Mouse (Mus musculus) kidney, embryonic 16.5 days (tissue): ENCODE data around the gene Astn2. TPM values are rescaled to one million over a fixed set of nuclear protein-coding genes. Genes with fewer than 3 reads are reported as not detected.
A peak's percentile ranks its signal among the peaks of the same experiment; 100 is the strongest.
"Not testable (repeated sequence)": the region's sequence is repeated elsewhere in the genome, so short reads cannot be mapped to it uniquely, and the experiment has no call there.

Experiments
- ATAC-seq: fragments of 200-750 bp; cut with Nextera tagmentation; 2 replicates; pipeline ENCODE4 v1.8.0; 2017; ENCODE audit warnings: moderate TSS enrichment; ENCODE audit not compliant: low FRiP score, low TSS enrichment
- H3K27ac ChIP-seq: fragments of 300-500 bp; sonication (generic); 2 replicates; pipeline ENCODE4 v1.5.1; 2014; ENCODE audit warnings: low read length
- H3K27me3 ChIP-seq: fragments of 300-500 bp; sonication (generic); 2 replicates; pipeline ENCODE4 v1.6.1; 2014; ENCODE audit warnings: low read length, control low read depth, mixed read lengths; ENCODE audit not compliant: insufficient read depth
- H3K36me3 ChIP-seq: fragments of 300-500 bp; sonication (generic); 2 replicates; pipeline ENCODE4 v1.6.1; 2014; ENCODE audit warnings: low read length, control low read depth, mixed read lengths; ENCODE audit not compliant: insufficient read depth
- H3K4me1 ChIP-seq: fragments of 300-500 bp; sonication (generic); 2 replicates; pipeline ENCODE4 v1.6.1; 2014; ENCODE audit warnings: low read length, control low read depth, mixed read lengths; ENCODE audit not compliant: insufficient read depth
- H3K4me2 ChIP-seq: fragments of 300-500 bp; sonication (generic); replicated peaks from 2 replicates; pipeline ENCODE4 v1.6.1; 2014; ENCODE audit warnings: low read depth, low read length
- H3K4me3 ChIP-seq: fragments of 300-500 bp; sonication (generic); 2 replicates; pipeline ENCODE4 v1.5.1; 2014; ENCODE audit warnings: mild to moderate bottlenecking, low read length
- H3K9ac ChIP-seq: fragments of 300-500 bp; sonication (generic); replicated peaks from 2 replicates; pipeline ENCODE4 v1.6.1; 2014; ENCODE audit warnings: low read length
- H3K9me3 ChIP-seq: fragments of 300-500 bp; sonication (generic); 2 replicates; pipeline ENCODE4 v1.6.1; 2016; ENCODE audit warnings: low read length, control low read depth
- WGBS: fragments of 180-500 bp; shearing (Covaris S2); extraction: QIAGEN DNeasy Blood & Tissue Kit; methylation state at CpG from one replicate; pipeline ENCODE4 v1.1.7; 2014; 5-methylcytosine and 5-hydroxymethylcytosine counted together
- polyA plus RNA-seq: library from polyadenylated mRNA; unstranded; fragments of >200 nt; fragmentation: Nextera tagmentation; extraction: Ambion mirVana; gene quantifications from 2 replicates; pipeline ENCODE4 v1.2.1, GENCODE M21; 2015

Astn2 gene
- polyA plus RNA-seq, 1 experiment from 2014 or later: 0.11 TPM

DNA sequence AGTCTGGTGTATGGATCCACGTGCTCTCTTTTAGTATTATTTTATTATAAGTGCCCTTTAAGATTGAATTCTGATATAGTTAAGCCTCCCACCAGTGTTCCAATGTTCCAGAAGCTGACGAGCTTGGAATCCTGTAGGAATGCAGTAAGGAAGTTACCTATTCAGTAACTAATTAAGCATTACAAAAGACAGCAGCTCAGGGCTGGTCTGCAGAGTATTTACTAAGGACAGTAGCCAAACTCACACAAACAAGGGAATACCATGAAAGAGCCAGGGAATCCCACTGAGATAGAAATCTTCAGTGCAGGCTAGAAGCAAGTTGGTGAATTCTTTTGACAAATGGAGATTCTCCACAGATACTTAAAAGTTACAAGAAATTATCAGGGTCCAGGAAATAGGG is 724.6 kb downstream of the Astn2 start:
- not testable (repeated sequence) for H3K9me3 ChIP-seq, H3K27ac ChIP-seq, H3K9ac ChIP-seq, H3K4me3 ChIP-seq, H3K4me2 ChIP-seq, ATAC-seq, H3K36me3 ChIP-seq, H3K4me1 ChIP-seq, H3K27me3 ChIP-seq
- 63% methylated on average over 2 of the region's 2 CpGs for WGBS

DNA sequence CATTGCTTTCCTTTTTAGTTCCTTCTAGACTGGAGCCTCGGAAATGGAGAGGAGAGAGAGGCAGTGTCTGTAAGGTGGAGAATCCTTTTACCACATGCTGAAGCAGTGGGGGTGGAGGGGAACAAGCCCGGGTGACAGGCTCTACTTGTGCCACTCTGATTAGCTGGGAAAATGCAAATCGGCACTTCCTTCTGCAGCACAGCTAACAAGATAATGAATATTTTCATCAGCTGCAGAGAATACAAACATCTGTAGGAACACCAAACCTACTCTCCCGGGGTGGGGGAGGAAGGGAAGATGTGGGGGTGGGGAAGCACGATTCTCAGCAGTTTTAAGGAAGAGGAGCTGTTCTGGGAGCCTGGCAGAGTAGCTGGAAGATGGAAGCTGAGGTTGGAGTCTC is 725.5 kb downstream of the Astn2 start:
- H3K27me3 ChIP-seq: no peaks in the 10 kb centered on the region
- no peaks in the 10 kb centered on the region for H3K36me3 ChIP-seq
- no peak overlapping the region for H3K9ac ChIP-seq
- WGBS: 31% methylated on average over 5 of the region's 5 CpGs
- H3K4me1 ChIP-seq: no peaks in the 10 kb centered on the region
- H3K9me3 ChIP-seq: no peaks in the 10 kb centered on the region
- ATAC-seq: no peak
- H3K4me2 ChIP-seq: no peak overlapping the region
- no peak overlapping the region for H3K4me3 ChIP-seq
- no peak overlapping the region for H3K27ac ChIP-seq

DNA sequence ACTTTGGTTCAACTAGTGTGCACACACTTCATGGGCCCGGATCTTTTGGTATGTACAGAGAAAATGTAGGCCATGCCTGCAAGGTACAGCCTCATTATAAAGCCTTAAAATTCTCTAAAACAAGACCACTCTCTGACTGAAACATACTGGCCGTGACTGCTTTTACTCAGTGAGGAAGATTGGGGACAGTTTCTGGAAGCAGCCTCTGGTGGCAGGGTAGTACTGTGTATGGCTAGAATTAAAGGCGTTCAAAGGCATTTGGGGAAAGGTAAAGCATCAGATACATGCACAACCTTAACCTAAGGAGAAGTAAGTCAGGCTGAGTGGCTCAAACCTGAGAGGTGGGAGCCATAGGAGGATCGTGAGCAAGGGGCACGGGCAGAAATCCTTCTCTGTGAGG is 725.9 kb downstream of the Astn2 start:
- no peak overlapping the region for H3K4me2 ChIP-seq
- no peaks in the 10 kb centered on the region for H3K4me1 ChIP-seq
- no peak overlapping the region for H3K4me3 ChIP-seq
- H3K9ac ChIP-seq: no peak overlapping the region
- no peak overlapping the region for H3K27ac ChIP-seq
- ATAC-seq: no peak
- WGBS: 70% methylated on average over 5 of the region's 5 CpGs
- H3K9me3 ChIP-seq: no peaks in the 10 kb centered on the region
- no peaks in the 10 kb centered on the region for H3K27me3 ChIP-seq
- H3K36me3 ChIP-seq: no peaks in the 10 kb centered on the region

DNA sequence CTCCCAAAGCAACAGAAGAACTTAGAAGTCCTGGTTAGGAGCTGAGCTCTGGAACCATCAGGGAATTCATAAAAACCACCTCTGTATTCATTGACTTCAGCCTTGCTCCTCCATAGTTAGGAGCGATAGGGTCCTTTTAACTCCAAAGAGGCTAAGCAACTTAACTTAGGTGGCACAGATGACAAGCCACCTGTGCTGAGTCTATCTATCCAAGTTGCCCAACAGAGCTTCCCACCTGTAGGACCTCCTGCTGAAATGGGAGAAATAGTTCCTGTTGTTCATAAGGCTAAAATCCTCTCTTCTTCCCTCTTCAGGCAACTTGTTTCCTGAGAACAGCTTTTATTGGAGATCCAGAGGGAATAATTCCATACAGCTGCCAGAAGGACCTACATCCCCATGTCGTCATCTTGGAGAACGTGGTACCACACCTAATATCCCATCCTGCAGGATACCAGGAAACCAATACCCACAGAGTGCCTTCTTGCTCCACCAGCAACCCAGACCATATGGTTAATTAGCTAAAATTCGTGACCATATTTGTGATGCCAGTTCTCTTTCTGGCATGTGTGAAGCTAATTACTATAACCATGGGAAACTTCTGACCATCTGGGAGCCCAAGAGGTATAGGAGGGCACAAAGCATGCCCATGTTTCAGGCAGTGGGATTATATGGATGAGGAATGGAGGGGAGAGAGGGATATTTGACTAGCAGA is 730.0 kb downstream of the Astn2 start:
- H3K4me3 ChIP-seq: no peak overlapping the region
- 95% methylated on average over 4 of the region's 4 CpGs for WGBS
- H3K27me3 ChIP-seq: no peaks in the 10 kb centered on the region

DNA sequence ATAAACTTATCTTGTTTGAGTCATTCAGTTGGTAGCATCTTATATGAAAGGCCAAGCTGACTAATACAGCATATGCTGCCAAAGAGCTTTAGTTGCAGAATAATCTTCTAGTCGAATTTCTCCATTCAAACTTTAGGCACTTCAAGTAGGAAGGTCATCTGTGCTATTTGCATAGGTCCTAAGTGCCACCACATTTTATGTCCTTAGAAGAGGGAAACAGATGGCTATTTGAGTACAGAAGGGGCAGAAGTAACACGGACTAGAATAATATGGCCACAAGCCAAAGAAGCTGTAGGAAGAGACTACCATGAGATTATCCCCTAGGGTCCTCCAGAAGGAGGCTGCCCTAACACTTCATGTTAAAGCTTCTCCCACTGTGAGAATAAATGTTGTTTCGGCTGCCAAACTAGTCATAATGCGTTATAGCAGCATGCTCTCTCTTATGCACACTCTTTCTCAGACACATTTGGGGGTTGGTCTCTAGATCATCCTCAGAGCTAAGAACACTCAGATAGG is 730.9 kb downstream of the Astn2 start:
- Histone ChIP-seq H3K4me3 (no peak overlapping the region), H3K27ac (no peak overlapping the region), H3K4me1 (no peaks in the 10 kb centered on the region), H3K4me2 (no peak overlapping the region), H3K9me3 (no peaks in the 10 kb centered on the region), H3K9ac (no peak overlapping the region), H3K27me3 (no peaks in the 10 kb centered on the region), H3K36me3 (no peaks in the 10 kb centered on the region)
- ATAC-seq: no peak
- WGBS: 70% methylated on average over 4 of the region's 4 CpGs

More for the DNA sequence above, 730.0 kb downstream of the Astn2 start:
- no peak for ATAC-seq
- Histone ChIP-seq H3K4me1 (no peaks in the 10 kb centered on the region), H3K27ac (no peak overlapping the region), H3K36me3 (no peaks in the 10 kb centered on the region), H3K9ac (no peak overlapping the region), H3K9me3 (no peaks in the 10 kb centered on the region), H3K4me2 (no peak overlapping the region)

DNA sequence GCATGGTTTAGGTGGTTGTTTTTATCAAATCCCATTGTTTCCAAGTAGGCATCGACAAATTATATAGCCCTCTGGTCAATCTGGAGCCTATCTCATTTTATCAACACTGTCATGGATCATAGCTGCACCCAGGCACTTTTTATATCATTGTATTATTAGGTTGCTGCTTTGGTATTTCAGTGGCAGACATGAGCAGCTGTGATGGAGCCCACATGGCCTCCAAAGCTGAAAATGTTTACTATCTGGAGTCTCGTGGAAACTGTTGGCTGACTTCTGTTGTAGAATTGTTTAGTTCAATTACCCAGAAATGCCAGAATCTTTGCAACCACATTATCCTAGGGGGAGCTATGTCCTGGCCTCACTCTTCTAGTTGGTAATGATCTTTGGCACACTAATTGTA is 732.1 kb downstream of the Astn2 start:
- no peak for ATAC-seq
- H3K9me3 ChIP-seq: no peaks in the 10 kb centered on the region
- no peak overlapping the region for H3K27ac ChIP-seq

DNA sequence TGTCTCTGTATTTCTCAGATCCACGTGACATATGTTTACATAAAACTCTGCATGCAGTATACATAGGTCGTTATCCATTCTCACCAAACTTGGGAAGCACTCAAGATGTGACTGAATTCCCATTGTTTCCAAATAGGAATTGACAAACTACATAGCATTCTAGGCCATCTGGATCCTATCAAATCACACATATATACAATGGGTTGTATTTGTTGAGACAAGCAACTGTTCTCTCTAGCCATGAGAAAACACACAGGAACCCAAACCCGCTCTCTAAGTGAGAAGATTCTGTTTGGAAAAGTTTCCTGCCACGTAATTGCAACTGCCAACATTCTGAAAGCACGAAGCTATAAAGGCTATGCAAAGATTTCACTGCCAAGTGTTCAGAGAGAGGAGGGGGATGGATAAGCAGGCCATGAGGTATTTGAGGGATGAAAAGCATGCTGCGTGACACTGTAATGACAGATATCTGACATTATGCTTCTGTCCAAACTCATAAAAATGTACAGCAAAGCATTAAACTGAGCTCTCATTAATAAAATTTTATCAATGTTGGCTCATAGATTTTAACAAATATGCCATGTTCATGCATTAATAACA is 732.7 kb downstream of the Astn2 start:
- no peaks in the 10 kb centered on the region for H3K27me3 ChIP-seq
- H3K27ac ChIP-seq: no peak overlapping the region
- no peaks in the 10 kb centered on the region for H3K36me3 ChIP-seq
- no peak overlapping the region for H3K4me2 ChIP-seq
- H3K4me3 ChIP-seq: no peak overlapping the region
- ATAC-seq: no peak
- H3K9me3 ChIP-seq: no peaks in the 10 kb centered on the region
- no peaks in the 10 kb centered on the region for H3K4me1 ChIP-seq
- WGBS: 62% methylated on average over 6 of the region's 6 CpGs
- no peak overlapping the region for H3K9ac ChIP-seq

More for the DNA sequence above, 732.1 kb downstream of the Astn2 start:
- H3K4me2 ChIP-seq: no peak overlapping the region
- H3K36me3 ChIP-seq: no peaks in the 10 kb centered on the region
- no peak overlapping the region for H3K4me3 ChIP-seq
- no peaks in the 10 kb centered on the region for H3K27me3 ChIP-seq
- H3K9ac ChIP-seq: no peak overlapping the region
- 57% methylated on average over 2 of the region's 2 CpGs for WGBS
- no peaks in the 10 kb centered on the region for H3K4me1 ChIP-seq

DNA sequence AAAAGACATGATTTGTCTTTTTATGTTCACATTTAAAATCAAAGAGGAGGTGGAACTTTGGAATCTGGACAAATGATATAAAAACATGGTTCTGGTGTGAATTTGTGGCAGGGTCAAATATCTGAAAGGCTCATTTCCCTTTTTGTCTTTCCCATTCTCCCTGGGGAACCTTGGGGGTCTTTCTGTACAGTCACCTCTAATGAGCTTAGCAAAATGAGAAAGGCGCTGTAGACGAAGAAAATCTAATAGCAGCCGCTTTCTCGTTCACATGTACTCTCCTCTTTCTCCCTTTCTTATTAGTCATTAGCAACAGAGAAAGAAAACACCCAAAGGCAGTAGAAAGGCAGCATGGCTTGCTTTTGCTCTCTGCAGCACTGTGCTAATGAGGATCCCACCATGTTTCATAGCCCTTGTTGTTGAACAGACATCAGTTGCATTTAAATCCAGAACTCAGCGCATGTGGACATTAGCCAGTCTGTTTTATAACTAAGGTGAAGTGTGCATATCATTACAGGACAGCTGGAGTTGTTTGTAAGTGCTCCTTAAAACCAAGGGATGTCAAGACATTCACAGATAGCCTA is 737.3 kb downstream of the Astn2 start:
- Histone ChIP-seq H3K4me2 (no peak overlapping the region), H3K36me3 (no peaks in the 10 kb centered on the region), H3K9me3 (no peaks in the 10 kb centered on the region), H3K4me3 (no peak overlapping the region), H3K27ac (no peak overlapping the region), H3K9ac (no peak overlapping the region), H3K27me3 (no peaks in the 10 kb centered on the region), H3K4me1 (no peaks in the 10 kb centered on the region)
- ATAC-seq: no peak
- WGBS: 77% methylated on average over 5 of the region's 5 CpGs

DNA sequence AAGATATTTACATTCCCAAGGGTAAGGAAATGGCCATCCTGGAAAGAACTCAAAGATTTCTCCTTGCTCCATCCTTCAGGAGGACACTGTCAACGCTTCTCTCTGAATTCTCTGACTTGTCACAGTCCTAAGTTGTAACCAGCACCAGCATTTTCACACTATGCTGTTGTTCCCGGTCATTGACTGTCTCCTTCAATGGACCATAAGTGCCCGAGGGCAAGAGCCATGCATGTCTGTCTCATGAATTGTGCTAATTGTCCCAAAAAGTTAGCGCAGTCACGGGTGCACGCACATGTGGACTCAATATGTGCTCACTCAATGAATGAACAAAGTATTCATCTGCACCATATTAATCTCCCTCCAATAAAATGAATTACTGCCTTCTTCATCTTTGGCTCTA is 741.2 kb downstream of the Astn2 start:
- Histone ChIP-seq H3K36me3 (no peaks in the 10 kb centered on the region), H3K4me2 (no peak overlapping the region), H3K4me1 (no peaks in the 10 kb centered on the region), H3K27me3 (no peaks in the 10 kb centered on the region), H3K9ac (no peak overlapping the region), H3K27ac (no peak overlapping the region), H3K9me3 (no peaks in the 10 kb centered on the region), H3K4me3 (no peak overlapping the region)
- 71% methylated on average over 6 of the region's 6 CpGs for WGBS
- no peak for ATAC-seq

DNA sequence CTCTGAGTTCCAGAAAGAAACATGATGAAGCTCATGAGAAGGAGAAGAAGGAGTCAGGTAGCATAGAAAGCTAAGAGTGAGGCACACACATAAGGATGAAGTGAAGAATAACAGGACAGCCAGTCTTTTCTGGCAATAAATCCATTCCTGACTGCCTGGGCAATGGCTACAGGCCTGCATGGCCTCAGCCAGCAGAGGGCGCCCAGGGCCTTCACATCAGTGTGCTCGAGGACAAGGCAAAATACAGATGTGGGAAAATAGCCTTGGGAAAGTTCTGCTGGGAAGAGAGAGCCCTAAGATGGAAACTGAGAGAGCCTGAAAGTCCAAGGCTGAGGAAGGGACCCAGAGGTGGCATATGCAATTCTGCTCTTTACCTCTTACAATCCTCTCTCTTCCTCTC is 749.7 kb downstream of the Astn2 start:
- H3K9ac ChIP-seq: no peak overlapping the region
- no peaks in the 10 kb centered on the region for H3K27me3 ChIP-seq
- peak; percentile 84 for ATAC-seq
- H3K4me1 ChIP-seq: no peaks in the 10 kb centered on the region
- H3K4me2 ChIP-seq: no peak overlapping the region
- H3K36me3 ChIP-seq: no peaks in the 10 kb centered on the region
- no peak overlapping the region for H3K27ac ChIP-seq
- no peaks in the 10 kb centered on the region for H3K9me3 ChIP-seq
- WGBS: 0% methylated on average over 2 of the region's 2 CpGs
- H3K4me3 ChIP-seq: no peak overlapping the region
